Mouse (Mus musculus) testis, adult 2 months (tissue): ENCODE data around the gene Chmp4b.

Experiments
- CTCF ChIP-seq: fragments of 200-500 bp; IDR thresholded peaks from 2 replicates; pipeline ENCODE4 v1.5.1; 2012; ENCODE audit warnings: low read depth, mild to moderate bottlenecking, inconsistent platforms, low read length, moderate library complexity; ENCODE audit not compliant: control insufficient read depth, insufficient read depth, insufficient replicate concordance
- POLR2A ChIP-seq: fragments of 200-500 bp; IDR thresholded peaks from 2 replicates; pipeline ENCODE4 v1.6.1; 2012; ENCODE audit warnings: low read depth, mild to moderate bottlenecking, inconsistent platforms, low read length, moderate library complexity; ENCODE audit not compliant: control insufficient read depth

GRCm38 (mm10) chr2:154641176-154641575 lies 10.3 kb upstream of the Chmp4b start:
- TF ChIP-seq POLR2A (no peak), CTCF (no peak)
